Mouse (Mus musculus): ENCODE results near the gene Alg5.

DNA sequence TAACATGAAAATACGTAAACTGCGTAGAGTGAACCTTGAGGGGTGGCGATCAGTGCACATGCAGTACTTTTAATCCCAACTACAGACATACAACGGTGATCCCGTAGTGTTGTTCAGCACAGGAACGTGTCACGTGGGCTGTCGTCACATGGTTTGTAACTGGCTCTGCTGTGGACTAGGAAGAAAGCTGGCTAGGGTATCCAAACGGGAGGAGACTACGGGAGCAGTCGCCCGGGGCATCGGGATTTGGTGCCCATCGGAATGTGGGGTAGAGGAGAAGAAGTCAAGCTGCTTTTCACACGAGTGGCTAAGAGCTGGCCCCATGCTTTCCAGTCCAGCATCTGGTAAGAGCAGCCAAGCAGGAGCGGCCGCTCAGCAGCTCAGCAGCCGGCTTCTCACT, 29.1 kb downstream of the Alg5 start:
- TF ChIP-seq CTCF (IDR thresholded peaks at IDR 0.05; ENCODE audit: borderline replicate concordance, insufficient read depth, low read length) (no peak), POLR2A (IDR thresholded peaks at IDR 0.05; ENCODE audit: low read depth, low read length) (peak; percentile 23; the same call in 1 of the 2 replicates)
